Mouse (Mus musculus) G1E (cell line): ENCODE data around the gene Tbcb. TPM values are rescaled to one million over a fixed set of nuclear protein-coding genes. Genes with fewer than 3 reads are reported as not detected.
A peak's percentile ranks its signal among the peaks of the same experiment; 100 is the strongest.
"Not testable (repeated sequence)": the region's sequence is repeated elsewhere in the genome, so short reads cannot be mapped to it uniquely, and the experiment has no call there.

Experiments used
- ATAC-seq: 2 replicates; pipeline ENCODE4 v1.8.0; 2016; ENCODE audit warnings: mild to moderate bottlenecking; ENCODE audit not compliant: insufficient number of reproducible peaks, poor library complexity, low FRiP score, severe bottlenecking; ENCODE audit errors: extremely low read depth
- DNase-seq: peaks from one replicate; pipeline ENCODE4 v3.0.0; 2012; ENCODE audit warnings: low spot score
- H3K27me3 ChIP-seq: 2 replicates; pipeline ENCODE4 v1.6.1; 2012; ENCODE audit warnings: mild to moderate bottlenecking, low read length, inconsistent platforms; ENCODE audit not compliant: insufficient read depth
- H3K36me3 ChIP-seq: replicated peaks from 2 replicates; pipeline ENCODE3; 2012; ENCODE audit warnings: mild to moderate bottlenecking, inconsistent platforms
- H3K4me1 ChIP-seq: 2 replicates; pipeline ENCODE4 v1.6.1; 2012; ENCODE audit warnings: low read depth, low read length, inconsistent platforms, mixed read lengths; ENCODE audit not compliant: insufficient read depth
- H3K4me3 ChIP-seq: 2 replicates; pipeline ENCODE4 v1.5.1; 2012; ENCODE audit warnings: low read depth, mild to moderate bottlenecking, inconsistent platforms, low read length, moderate library complexity, mixed read lengths
- H3K9me3 ChIP-seq: replicated peaks from 2 replicates; pipeline ENCODE4 v1.6.1; 2012; ENCODE audit warnings: inconsistent platforms
- CTCF ChIP-seq: IDR thresholded peaks from 2 replicates; pipeline ENCODE4 v1.5.1; 2012; ENCODE audit warnings: low read depth, low read length, inconsistent platforms, mixed read lengths
- GATA1 ChIP-seq: IDR thresholded peaks from 2 replicates; pipeline ENCODE4 v1.6.1; 2012; ENCODE audit warnings: borderline replicate concordance, low read length, inconsistent platforms, mixed read lengths
- GATA2 ChIP-seq: IDR thresholded peaks from 2 replicates; pipeline ENCODE4 v1.6.1; 2012; ENCODE audit warnings: low read depth, low read length, inconsistent platforms, borderline replicate concordance
- POLR2AphosphoS5 ChIP-seq: IDR thresholded peaks from 2 replicates; pipeline ENCODE4 v1.6.1; 2012; ENCODE audit warnings: low read depth, low read length, inconsistent platforms; ENCODE audit not compliant: insufficient replicate concordance
- TAL1 ChIP-seq: conservative IDR thresholded peaks from 2 replicates; pipeline ENCODE4 v1.6.1; 2012; ENCODE audit warnings: low read depth, low read length, inconsistent platforms, mixed read lengths
- polyA plus RNA-seq: library from polyadenylated mRNA; stranded (reverse); fragments of >175 nt; gene quantifications from 2 replicates; pipeline ENCODE4 v1.2.3, GENCODE M21; 2012
- total RNA-seq, 2 experiments: library from RNA; stranded (forward) in 1 of 2; stranded (reverse) in 1 of 2; fragments of 200-1000 nt in 1 of 2; fragments of >200 nt in 1 of 2; fragmentation: Nextera tagmentation in 1 of 2; gene quantifications; 2 replicates each; pipeline ENCODE4 v1.2.3; 2014 to 2017

Tbcb gene
- total and polyA plus RNA-seq, 3 experiments, result 19.7 to 38.1 (median 38.1) TPM

GRCm38 (mm10) chr7:30205383-30205782 lies 26.7 kb downstream of the Tbcb start:
- ATAC-seq (peak; percentile 34; the same call in 1 of the 2 replicates), DNase-seq (no peak)
- TF ChIP-seq GATA2 (no peak), CTCF (peak; percentile 78)

GRCm38 (mm10) chr7:30204380-30204779 lies 27.7 kb downstream of the Tbcb start:
- Histone ChIP-seq H3K36me3 (no peaks in the 10 kb centered on the region), H3K27me3 (peaks cover 10% of the 10 kb centered on the region), H3K4me3 (no peak overlapping the region), H3K9me3 (no peaks in the 10 kb centered on the region), H3K4me1 (peaks cover 9% of the 10 kb centered on the region)
- DNase-seq (no peak), ATAC-seq (no peak)
- no peak for TF ChIP-seq GATA2
- no peak for TF ChIP-seq POLR2AphosphoS5
- no peak for TF ChIP-seq CTCF
- TF ChIP-seq TAL1, result no peak
- no peak for TF ChIP-seq GATA1

More at GRCm38 (mm10) chr7:30205383-30205782, 26.7 kb downstream of the Tbcb start:
- Histone ChIP-seq H3K4me3 (no peak overlapping the region), H3K9me3 (no peaks in the 10 kb centered on the region), H3K27me3 (peaks cover 7% of the 10 kb centered on the region), H3K4me1 (peaks cover 9% of the 10 kb centered on the region), H3K36me3 (no peaks in the 10 kb centered on the region)

- Histone ChIP-seq H3K4me3 (no peak overlapping the region), H3K9me3 (no peaks in the 10 kb centered on the region), H3K36me3 (no peaks in the 10 kb centered on the region), H3K27me3 (peaks cover 10% of the 10 kb centered on the region), H3K4me1 (peaks cover 15% of the 10 kb centered on the region)
- TF ChIP-seq GATA2 (no peak), POLR2AphosphoS5 (no peak), TAL1 (no peak), GATA1 (no peak), CTCF (no peak)
- DNase-seq (no peak), ATAC-seq (no peak)
Measured at GRCm38 (mm10) chr7:30202895-30203690, 29.0 kb downstream of the Tbcb start.

GRCm38 (mm10) chr7:30200661-30201060 lies 31.4 kb downstream of the Tbcb start:
- not testable (repeated sequence) for H3K27me3 ChIP-seq

GRCm38 (mm10) chr7:30200200-30200599 lies 31.9 kb downstream of the Tbcb start:
- H3K9me3 ChIP-seq, result no peaks in the 10 kb centered on the region
- peaks cover 7% of the 10 kb centered on the region for H3K36me3 ChIP-seq
- H3K4me3 ChIP-seq, result no peak overlapping the region
- ATAC-seq, result no peak
- peaks cover 33% of the 10 kb centered on the region for H3K4me1 ChIP-seq
- DNase-seq, result no peak
- no peak for TF ChIP-seq GATA1
- no peak for TF ChIP-seq CTCF
- TF ChIP-seq TAL1, result no peak
- no peak for TF ChIP-seq GATA2
- no peak for TF ChIP-seq POLR2AphosphoS5
- H3K27me3 ChIP-seq, result peaks cover 3% of the 10 kb centered on the region; the same call in 1 of the 2 replicates

More at GRCm38 (mm10) chr7:30200661-30201060, 31.4 kb downstream of the Tbcb start:
- not testable (repeated sequence) for H3K36me3 ChIP-seq, H3K9me3 ChIP-seq, H3K4me3 ChIP-seq, DNase-seq, ATAC-seq
- H3K4me1 ChIP-seq, result peaks cover 31% of the 10 kb centered on the region

GRCm38 (mm10) chr7:30199498-30200139 lies 32.5 kb downstream of the Tbcb start:
- TF ChIP-seq POLR2AphosphoS5 (no peak), GATA1 (no peak), TAL1 (no peak), CTCF (no peak), GATA2 (no peak)
- no peak for DNase-seq

More at GRCm38 (mm10) chr7:30199498-30200139, 32.5 kb downstream of the Tbcb start:
- peaks cover 33% of the 10 kb centered on the region for H3K4me1 ChIP-seq
- H3K4me3 ChIP-seq, result no peak overlapping the region
- H3K27me3 ChIP-seq, result peaks cover 3% of the 10 kb centered on the region; the same call in 1 of the 2 replicates
- peaks cover 7% of the 10 kb centered on the region for H3K36me3 ChIP-seq
- no peaks in the 10 kb centered on the region for H3K9me3 ChIP-seq
- ATAC-seq, result no peak
